Mouse (Mus musculus): Measurements from ENCODE around the gene Slc35f6. TPM values are rescaled to one million over a fixed set of nuclear protein-coding genes. Genes with fewer than 3 reads are reported as not detected.
A peak's percentile ranks its signal among the peaks of the same experiment; 100 is the strongest.

The Slc35f6 gene
- 27.3 and 28.7 TPM in 2 replicates for polyA plus RNA-seq (2014; fragmentation: Nextera tagmentation; extraction: Ambion mirVana)

DNA sequence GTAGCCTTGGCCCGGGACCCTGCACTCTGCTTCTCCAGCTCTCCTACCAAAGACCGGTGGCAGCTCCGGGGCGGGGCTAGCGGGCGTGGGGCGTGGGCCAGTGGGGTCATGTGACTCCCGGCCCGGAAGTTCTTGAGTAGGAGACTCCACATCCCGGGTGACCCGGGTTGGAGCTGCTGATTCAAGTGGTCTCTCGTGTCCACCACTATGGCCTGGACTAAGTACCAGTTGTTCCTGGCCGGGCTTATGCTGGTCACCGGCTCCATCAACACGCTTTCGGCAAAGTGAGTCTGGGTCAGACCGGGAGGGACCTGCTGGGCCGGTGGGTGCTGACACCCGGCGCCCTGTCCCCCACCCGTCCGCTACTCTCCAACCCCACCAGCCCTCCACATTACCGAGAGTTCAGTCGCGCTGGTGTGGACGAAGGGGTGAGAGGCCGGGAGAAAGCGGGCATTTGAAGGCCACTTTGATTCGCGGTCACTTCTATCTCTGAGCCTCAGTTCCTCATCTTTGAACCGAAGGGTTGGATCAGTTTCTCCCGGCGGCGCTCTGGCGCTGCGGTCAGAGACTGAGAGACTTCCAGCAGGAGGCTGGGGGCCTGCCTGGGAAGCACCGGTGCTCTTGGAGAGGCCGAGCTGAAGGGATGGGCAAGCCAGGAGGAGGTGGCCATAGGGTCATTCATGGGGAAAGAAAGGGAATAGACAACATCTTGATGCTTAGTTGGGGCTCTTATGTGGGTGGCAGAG, at the start of gene Slc35f6:
Gene Slc35f6 (plus strand): TSS at position 119 of the 746 bp plus-strand sequence.
- H3K9me3 ChIP-seq (ENCODE audit: control insufficient read depth, low read length) = no peaks in the 10 kb centered on the region
- no peak within 1 kb of the TSS for H3K27ac ChIP-seq (ENCODE audit: low read depth, low read length)
- H3K36me3 ChIP-seq (ENCODE audit: control insufficient read depth, insufficient read depth, low read length) = no peaks in the 10 kb centered on the region
- ATAC-seq (ENCODE audit: insufficient read depth, low FRiP score, low TSS enrichment) (peak; percentile 94), DNase-seq (ENCODE audit: low spot score) (peak; percentile 87)
- no peaks in the 10 kb centered on the region for H3K27me3 ChIP-seq (ENCODE audit: control insufficient read depth, insufficient read depth, low read length)
- peaks cover 6% of the 10 kb centered on the region for H3K4me1 ChIP-seq (ENCODE audit: control insufficient read depth, insufficient read depth, low read length)
- peak within 1 kb of the TSS; percentile 87 for H3K4me2 ChIP-seq (ENCODE audit: low read depth)
- H3K4me3 ChIP-seq (ENCODE audit: low read depth, low read length) = peak within 1 kb of the TSS; percentile 71
- H3K9ac ChIP-seq (ENCODE audit: low read length) = peak within 1 kb of the TSS; percentile 56
- WGBS = under 1% methylated on average over 38 of the region's 38 CpGs

DNA sequence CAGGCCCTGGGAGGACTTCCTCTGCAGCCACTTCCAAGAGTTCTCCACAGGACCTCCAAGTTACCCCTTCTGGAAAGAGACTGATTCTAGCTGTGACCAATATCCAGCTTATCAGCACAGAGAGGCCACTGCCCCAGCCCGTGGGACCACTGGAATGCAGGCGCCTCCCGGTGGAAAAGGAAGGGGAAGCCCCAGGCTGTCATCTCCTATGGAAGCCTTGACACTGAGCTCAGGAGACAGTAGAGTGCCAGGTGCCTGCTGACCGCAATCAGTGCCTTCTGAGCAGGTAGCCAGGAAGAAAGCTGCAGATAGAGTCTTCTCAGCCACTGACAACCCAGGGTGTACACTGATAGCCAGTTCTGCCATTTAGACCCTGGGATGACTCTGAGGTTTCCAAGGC, 46.3 kb upstream of the Slc35f6 start:
- no peak for ATAC-seq (ENCODE audit: insufficient read depth, low FRiP score, low TSS enrichment)
- Histone ChIP-seq H3K4me1 (ENCODE audit: control insufficient read depth, insufficient read depth, low read length) (no peaks in the 10 kb centered on the region), H3K36me3 (ENCODE audit: control insufficient read depth, insufficient read depth, low read length) (no peaks in the 10 kb centered on the region), H3K27me3 (ENCODE audit: control insufficient read depth, insufficient read depth, low read length) (no peaks in the 10 kb centered on the region), H3K4me3 (ENCODE audit: low read depth, low read length) (no peak overlapping the region), H3K9me3 (ENCODE audit: control insufficient read depth, low read length) (no peaks in the 10 kb centered on the region), H3K9ac (ENCODE audit: low read length) (no peak overlapping the region), H3K27ac (ENCODE audit: low read depth, low read length) (no peak overlapping the region), H3K4me2 (ENCODE audit: low read depth) (no peak overlapping the region)
- DNase-seq (ENCODE audit: low spot score) = no peak
- 31% methylated on average over 4 of the region's 4 CpGs for WGBS

DNA sequence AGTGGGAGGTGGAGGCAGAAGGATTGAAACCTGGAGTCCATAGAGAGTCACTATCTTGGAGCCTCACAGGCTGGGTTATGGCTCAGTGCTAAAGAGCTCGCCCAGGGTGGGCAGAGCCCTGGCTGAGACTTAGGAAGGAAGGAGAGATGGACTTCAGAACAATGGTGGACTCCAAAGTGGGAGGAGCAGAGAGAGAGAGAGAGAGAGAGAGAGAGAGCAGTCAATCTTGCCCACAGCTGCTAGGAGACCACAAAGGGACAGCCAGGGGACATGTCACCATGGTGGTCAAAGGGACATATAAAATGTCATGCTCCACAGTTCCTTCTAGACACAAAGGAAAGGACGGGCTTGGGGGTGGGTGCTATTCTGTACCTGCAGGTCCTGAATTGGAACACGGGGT, 44.5 kb upstream of the Slc35f6 start:
- H3K36me3 ChIP-seq (ENCODE audit: control insufficient read depth, insufficient read depth, low read length) = no peaks in the 10 kb centered on the region
- H3K4me2 ChIP-seq (ENCODE audit: low read depth) = no peak overlapping the region
- H3K9me3 ChIP-seq (ENCODE audit: control insufficient read depth, low read length) = no peaks in the 10 kb centered on the region
- DNase-seq (ENCODE audit: low spot score) (no peak), ATAC-seq (ENCODE audit: insufficient read depth, low FRiP score, low TSS enrichment) (no peak)
- no peak overlapping the region for H3K9ac ChIP-seq (ENCODE audit: low read length)
- WGBS = 48% methylated on average over 3 of the region's 3 CpGs
- no peak overlapping the region for H3K4me3 ChIP-seq (ENCODE audit: low read depth, low read length)
- no peaks in the 10 kb centered on the region for H3K27me3 ChIP-seq (ENCODE audit: control insufficient read depth, insufficient read depth, low read length)
- no peaks in the 10 kb centered on the region for H3K4me1 ChIP-seq (ENCODE audit: control insufficient read depth, insufficient read depth, low read length)
- H3K27ac ChIP-seq (ENCODE audit: low read depth, low read length) = no peak overlapping the region

DNA sequence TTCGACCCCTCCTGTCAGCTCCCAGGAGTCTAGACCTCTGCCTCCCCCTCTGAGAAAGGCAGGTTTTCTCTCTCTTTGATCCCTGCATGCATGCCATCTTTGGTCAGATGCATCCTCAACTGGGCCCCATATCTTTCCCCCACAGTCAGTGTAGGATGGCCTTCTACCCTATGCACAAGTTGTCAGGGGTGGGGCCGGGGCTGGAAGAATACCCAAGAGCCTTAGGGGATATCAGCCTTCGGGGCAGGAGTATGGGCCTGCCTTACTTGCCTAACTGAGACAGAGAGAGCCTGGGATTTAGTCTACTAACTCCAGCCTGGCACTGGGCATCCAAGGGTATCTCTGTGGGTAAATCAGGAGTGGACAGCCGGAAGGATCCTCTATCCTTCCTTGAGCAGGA, 43.8 kb upstream of the Slc35f6 start:
- H3K9me3 ChIP-seq (ENCODE audit: control insufficient read depth, low read length) = no peaks in the 10 kb centered on the region
- ATAC-seq (ENCODE audit: insufficient read depth, low FRiP score, low TSS enrichment) (no peak), DNase-seq (ENCODE audit: low spot score) (no peak)
- no peaks in the 10 kb centered on the region for H3K36me3 ChIP-seq (ENCODE audit: control insufficient read depth, insufficient read depth, low read length)
- no peak overlapping the region for H3K4me3 ChIP-seq (ENCODE audit: low read depth, low read length)
- WGBS = 63% methylated on average over 4 of the region's 4 CpGs
- H3K4me2 ChIP-seq (ENCODE audit: low read depth) = no peak overlapping the region
- H3K27me3 ChIP-seq (ENCODE audit: control insufficient read depth, insufficient read depth, low read length) = no peaks in the 10 kb centered on the region
- H3K4me1 ChIP-seq (ENCODE audit: control insufficient read depth, insufficient read depth, low read length) = no peaks in the 10 kb centered on the region
- no peak overlapping the region for H3K27ac ChIP-seq (ENCODE audit: low read depth, low read length)
- no peak overlapping the region for H3K9ac ChIP-seq (ENCODE audit: low read length)

DNA sequence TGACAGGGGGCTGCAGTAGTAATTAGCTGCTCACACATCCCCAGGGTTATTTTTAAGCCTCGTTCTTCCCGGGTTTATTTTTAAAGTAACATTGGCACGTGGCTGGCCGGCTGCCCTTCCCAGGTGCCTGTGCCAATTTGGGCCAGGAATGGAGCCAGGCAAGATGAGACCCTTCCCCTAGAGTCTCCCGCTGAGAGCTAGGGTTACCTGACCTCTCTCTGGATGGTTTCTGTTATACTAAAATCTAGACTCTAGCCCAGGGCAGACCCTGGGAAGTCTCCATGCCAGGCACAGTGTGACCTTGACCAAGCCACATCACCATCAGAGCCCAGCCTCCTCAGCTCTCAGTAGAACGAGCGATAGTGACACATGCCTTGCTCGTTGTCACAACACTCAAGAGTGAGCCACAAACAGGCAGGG, 43.0 kb upstream of the Slc35f6 start:
- H3K9me3 ChIP-seq (ENCODE audit: control insufficient read depth, low read length) = no peaks in the 10 kb centered on the region
- no peaks in the 10 kb centered on the region for H3K4me1 ChIP-seq (ENCODE audit: control insufficient read depth, insufficient read depth, low read length)
- H3K36me3 ChIP-seq (ENCODE audit: control insufficient read depth, insufficient read depth, low read length) = no peaks in the 10 kb centered on the region
- H3K27ac ChIP-seq (ENCODE audit: low read depth, low read length) = no peak overlapping the region
- ATAC-seq (ENCODE audit: insufficient read depth, low FRiP score, low TSS enrichment) = no peak
- no peak overlapping the region for H3K9ac ChIP-seq (ENCODE audit: low read length)
- no peak overlapping the region for H3K4me2 ChIP-seq (ENCODE audit: low read depth)
- H3K27me3 ChIP-seq (ENCODE audit: control insufficient read depth, insufficient read depth, low read length) = no peaks in the 10 kb centered on the region
- 83% methylated on average over 8 of the region's 8 CpGs for WGBS
- H3K4me3 ChIP-seq (ENCODE audit: low read depth, low read length) = no peak overlapping the region
- no peak for DNase-seq (ENCODE audit: low spot score)

DNA sequence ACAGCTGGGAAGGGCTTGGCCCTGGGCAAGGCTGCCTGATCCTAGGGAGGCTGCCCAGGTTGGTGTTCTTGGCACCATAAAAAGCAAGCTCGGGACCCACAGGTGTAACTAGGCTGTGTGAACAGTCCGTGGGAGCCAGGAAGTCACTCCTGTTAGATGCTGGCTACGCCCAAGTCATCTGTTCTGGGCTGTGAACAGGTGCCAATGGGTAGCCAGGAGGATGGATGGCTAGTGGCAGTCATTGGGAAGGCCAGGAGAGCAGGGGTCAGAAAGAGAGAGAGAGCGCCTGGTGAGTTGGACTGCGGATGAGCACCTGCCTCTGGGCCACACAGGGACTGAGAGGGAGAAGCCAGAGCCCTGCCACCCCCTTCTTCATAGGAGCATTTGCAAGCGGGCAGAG, 42.1 kb upstream of the Slc35f6 start:
- no peak for ATAC-seq (ENCODE audit: insufficient read depth, low FRiP score, low TSS enrichment)
- no peaks in the 10 kb centered on the region for H3K36me3 ChIP-seq (ENCODE audit: control insufficient read depth, insufficient read depth, low read length)
- no peak overlapping the region for H3K27ac ChIP-seq (ENCODE audit: low read depth, low read length)
- 86% methylated on average over 6 of the region's 6 CpGs for WGBS
- H3K27me3 ChIP-seq (ENCODE audit: control insufficient read depth, insufficient read depth, low read length) = no peaks in the 10 kb centered on the region
- no peak for DNase-seq (ENCODE audit: low spot score)
- no peaks in the 10 kb centered on the region for H3K9me3 ChIP-seq (ENCODE audit: control insufficient read depth, low read length)
- no peak overlapping the region for H3K9ac ChIP-seq (ENCODE audit: low read length)
- H3K4me3 ChIP-seq (ENCODE audit: low read depth, low read length) = no peak overlapping the region
- no peaks in the 10 kb centered on the region for H3K4me1 ChIP-seq (ENCODE audit: control insufficient read depth, insufficient read depth, low read length)
- no peak overlapping the region for H3K4me2 ChIP-seq (ENCODE audit: low read depth)

DNA sequence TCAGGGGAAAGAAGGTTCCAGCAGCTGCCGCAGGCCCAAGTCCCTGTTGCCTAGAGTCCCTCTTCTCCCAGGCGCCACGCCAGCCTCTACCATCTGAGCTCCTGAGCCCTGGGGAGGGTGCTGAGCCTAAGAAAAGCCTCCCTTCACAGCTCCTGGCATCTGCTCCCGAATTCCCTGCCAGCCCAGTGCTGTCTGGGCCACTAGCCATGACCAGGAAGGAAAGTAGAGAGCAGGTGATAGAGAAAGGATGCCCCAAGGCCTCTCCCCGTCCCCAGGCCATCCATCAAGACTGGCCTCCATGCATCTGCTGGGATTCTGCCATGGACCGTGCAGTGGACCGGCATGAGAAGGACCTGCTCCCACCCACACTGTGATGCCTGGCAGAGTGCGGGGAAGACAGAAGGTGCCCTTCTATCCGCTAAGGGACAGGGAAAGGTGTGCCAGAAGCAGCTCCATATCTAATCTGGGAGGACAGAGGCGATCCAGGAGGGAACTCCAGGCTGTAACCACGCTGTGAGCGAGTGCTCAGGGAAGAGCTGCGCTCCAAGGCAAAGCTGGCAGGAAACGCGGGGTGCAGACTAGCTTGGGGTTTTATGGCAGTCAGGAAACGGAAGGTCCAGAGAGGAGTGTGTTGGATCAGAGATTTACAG, 41.2 kb upstream of the Slc35f6 start:
- DNase-seq (ENCODE audit: low spot score) (no peak), ATAC-seq (ENCODE audit: insufficient read depth, low FRiP score, low TSS enrichment) (no peak)
- H3K4me3 ChIP-seq (ENCODE audit: low read depth, low read length) = no peak overlapping the region
- 69% methylated on average over 16 of the region's 16 CpGs for WGBS
- H3K4me2 ChIP-seq (ENCODE audit: low read depth) = no peak overlapping the region
- H3K9ac ChIP-seq (ENCODE audit: low read length) = no peak overlapping the region
- H3K4me1 ChIP-seq (ENCODE audit: control insufficient read depth, insufficient read depth, low read length) = no peaks in the 10 kb centered on the region
- no peaks in the 10 kb centered on the region for H3K27me3 ChIP-seq (ENCODE audit: control insufficient read depth, insufficient read depth, low read length)
- H3K36me3 ChIP-seq (ENCODE audit: control insufficient read depth, insufficient read depth, low read length) = no peaks in the 10 kb centered on the region
- no peaks in the 10 kb centered on the region for H3K9me3 ChIP-seq (ENCODE audit: control insufficient read depth, low read length)
- H3K27ac ChIP-seq (ENCODE audit: low read depth, low read length) = no peak overlapping the region

DNA sequence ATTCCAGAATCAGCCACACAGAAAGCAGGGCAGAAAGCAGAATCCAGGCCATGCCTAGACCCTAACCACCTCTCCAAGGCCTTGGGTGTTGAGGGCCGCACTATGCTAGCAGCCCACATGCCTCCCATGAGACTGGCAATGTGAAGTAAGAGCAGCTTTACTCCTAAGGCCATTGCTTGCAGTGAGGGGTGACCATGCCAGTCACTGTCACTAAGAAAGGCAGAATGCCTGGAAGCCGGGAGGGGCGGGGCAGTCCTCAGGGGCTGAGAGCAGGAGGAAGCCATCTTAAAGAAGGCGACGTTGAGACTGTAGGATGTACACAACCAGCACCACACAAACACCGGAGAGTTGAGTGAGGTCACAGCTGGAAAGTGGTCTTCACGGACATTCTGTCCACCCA, 38.6 kb upstream of the Slc35f6 start:
- H3K9ac ChIP-seq (ENCODE audit: low read length) = no peak overlapping the region
- no peaks in the 10 kb centered on the region for H3K36me3 ChIP-seq (ENCODE audit: control insufficient read depth, insufficient read depth, low read length)
- no peak overlapping the region for H3K27ac ChIP-seq (ENCODE audit: low read depth, low read length)
- no peak overlapping the region for H3K4me3 ChIP-seq (ENCODE audit: low read depth, low read length)
- no peak overlapping the region for H3K4me2 ChIP-seq (ENCODE audit: low read depth)
- DNase-seq (ENCODE audit: low spot score) (no peak), ATAC-seq (ENCODE audit: insufficient read depth, low FRiP score, low TSS enrichment) (no peak)
- WGBS = 86% methylated on average over 7 of the region's 7 CpGs
- no peaks in the 10 kb centered on the region for H3K4me1 ChIP-seq (ENCODE audit: control insufficient read depth, insufficient read depth, low read length)
- no peaks in the 10 kb centered on the region for H3K9me3 ChIP-seq (ENCODE audit: control insufficient read depth, low read length)
- no peaks in the 10 kb centered on the region for H3K27me3 ChIP-seq (ENCODE audit: control insufficient read depth, insufficient read depth, low read length)

Measured in neural tube, embryonic 11.5 days (tissue).